Mouse (Mus musculus) stomach, embryonic 16.5 days (tissue): ENCODE measurements around the gene Cyfip2. TPM values are rescaled to one million over a fixed set of nuclear protein-coding genes. Genes with fewer than 3 reads are reported as not detected.

Experiments used
- ATAC-seq: fragments of 200-750 bp; cut with Nextera tagmentation; 2 replicates; pipeline ENCODE4 v1.8.0; 2017; ENCODE audit warnings: moderate number of reproducible peaks, moderate TSS enrichment; ENCODE audit not compliant: insufficient read depth, low FRiP score
- H3K27ac ChIP-seq: fragments of 300-500 bp; sonication (generic); 2 replicates; pipeline ENCODE4 v1.5.1; 2014; ENCODE audit warnings: low read length
- H3K27me3 ChIP-seq: fragments of 300-500 bp; sonication (generic); 2 replicates; pipeline ENCODE4 v1.6.1; 2014; ENCODE audit warnings: low read length, control low read depth, mixed read lengths; ENCODE audit not compliant: control insufficient read depth, insufficient read depth
- H3K36me3 ChIP-seq: fragments of 300-500 bp; sonication (generic); 2 replicates; pipeline ENCODE4 v1.6.1; 2014; ENCODE audit warnings: low read length; ENCODE audit not compliant: control insufficient read depth, insufficient read depth
- H3K4me1 ChIP-seq: fragments of 300-500 bp; sonication (generic); 2 replicates; pipeline ENCODE4 v1.6.1; 2014; ENCODE audit warnings: low read length, control low read depth, mixed read lengths; ENCODE audit not compliant: control insufficient read depth, insufficient read depth
- H3K4me2 ChIP-seq: fragments of 300-500 bp; sonication (generic); 2 replicates; pipeline ENCODE4 v1.6.1; 2014; ENCODE audit warnings: low read depth, low read length, mixed read lengths
- H3K4me3 ChIP-seq: fragments of 300-500 bp; sonication (generic); replicated peaks from 2 replicates; pipeline ENCODE4 v1.5.1; 2014; ENCODE audit warnings: mild to moderate bottlenecking, low read length
- H3K9ac ChIP-seq: fragments of 300-500 bp; sonication (generic); 2 replicates; pipeline ENCODE4 v1.6.1; 2014; ENCODE audit warnings: low read length
- H3K9me3 ChIP-seq: fragments of 300-500 bp; sonication (generic); replicated peaks from 2 replicates; pipeline ENCODE4 v1.6.1; 2016; ENCODE audit warnings: low read length, control low read depth; ENCODE audit not compliant: control insufficient read depth
- WGBS: fragments of 180-500 bp; shearing (Covaris S2); extraction: QIAGEN DNeasy Blood & Tissue Kit; methylation state at CpG from one replicate; pipeline ENCODE4 v1.1.7; 2014; 5-methylcytosine and 5-hydroxymethylcytosine counted together
- microRNA-seq: library from miRNA; unstranded; fragments of <30 nt; microRNA quantifications from one replicate; pipeline ENCODE4, GENCODE M21; 2016
- polyA plus RNA-seq: library from polyadenylated mRNA; unstranded; fragments of >200 nt; fragmentation: Nextera tagmentation; extraction: Ambion mirVana; gene quantifications from 2 replicates; pipeline ENCODE4 v1.2.1, GENCODE M21; 2015

Gene Cyfip2
- polyA plus RNA-seq, 1 experiment from 2014 or later, result 8.1 TPM

GRCm38 (mm10) chr11:46145163-46145875, 167.3 kb downstream of the Cyfip2 start:
- no peak overlapping the region for H3K4me2 ChIP-seq
- H3K9ac ChIP-seq, result no peak overlapping the region
- no peak for ATAC-seq
- H3K27me3 ChIP-seq, result no peaks in the 10 kb centered on the region
- 86% methylated on average over 11 of the region's 11 CpGs for whole genome bisulfite sequencing
- H3K4me1 ChIP-seq, result no peaks in the 10 kb centered on the region
- H3K9me3 ChIP-seq, result no peaks in the 10 kb centered on the region
- H3K27ac ChIP-seq, result no peak overlapping the region
- peaks cover 9% of the 10 kb centered on the region; the same call in 1 of the 2 replicates for H3K36me3 ChIP-seq
- no peak overlapping the region for H3K4me3 ChIP-seq

Small RNA genes lying within 50 kb of the gene (microRNA-seq; reads per million reads assigned to microRNA genes)
- not detected for gene Mir7239

Other genes starting within 250 kb of the Cyfip2 start
- 7.8 and 10.1 TPM in 2 replicates for gene Nipal4, start 146.4 kb downstream of the Cyfip2 start, polyA plus RNA-seq
- 0.27 and 0.60 TPM in 2 replicates for gene Fndc9, start 77.3 kb downstream of the Cyfip2 start, polyA plus RNA-seq
- 0.32 and 0.49 TPM in 2 replicates for gene Itk, start 76.7 kb upstream of the Cyfip2 start, polyA plus RNA-seq
- not detected in 2 replicates for gene Fam71b, start 83.7 kb upstream of the Cyfip2 start, polyA plus RNA-seq
- gene Med7, start 124.1 kb upstream of the Cyfip2 start, polyA plus RNA-seq, result 49.4 and 60.3 TPM in 2 replicates
- gene Havcr2, start 142.1 kb upstream of the Cyfip2 start, polyA plus RNA-seq, result 0.17 and 0.19 TPM in 2 replicates
- gene Gm12169, start 211.4 kb upstream of the Cyfip2 start, polyA plus RNA-seq, result not detected in 2 replicates